Mouse (Mus musculus) stomach, embryonic 16.5 days (tissue): ENCODE results near the gene Kyat1. TPM values are rescaled to one million over a fixed set of nuclear protein-coding genes. Genes with fewer than 3 reads are reported as not detected.
"Not testable (repeated sequence)": the region's sequence is repeated elsewhere in the genome, so short reads cannot be mapped to it uniquely, and the experiment has no call there.

Experiments
- ATAC-seq: fragments of 200-750 bp; cut with Nextera tagmentation; 2 replicates; pipeline ENCODE4 v1.8.0; 2017; ENCODE audit warnings: moderate number of reproducible peaks, moderate TSS enrichment; ENCODE audit not compliant: insufficient read depth, low FRiP score
- H3K27ac ChIP-seq: fragments of 300-500 bp; sonication (generic); 2 replicates; pipeline ENCODE4 v1.5.1; 2014; ENCODE audit warnings: low read length
- H3K27me3 ChIP-seq: fragments of 300-500 bp; sonication (generic); 2 replicates; pipeline ENCODE4 v1.6.1; 2014; ENCODE audit warnings: low read length, control low read depth, mixed read lengths; ENCODE audit not compliant: control insufficient read depth, insufficient read depth
- H3K36me3 ChIP-seq: fragments of 300-500 bp; sonication (generic); 2 replicates; pipeline ENCODE4 v1.6.1; 2014; ENCODE audit warnings: low read length; ENCODE audit not compliant: control insufficient read depth, insufficient read depth
- H3K4me1 ChIP-seq: fragments of 300-500 bp; sonication (generic); 2 replicates; pipeline ENCODE4 v1.6.1; 2014; ENCODE audit warnings: low read length, control low read depth, mixed read lengths; ENCODE audit not compliant: control insufficient read depth, insufficient read depth
- H3K4me2 ChIP-seq: fragments of 300-500 bp; sonication (generic); 2 replicates; pipeline ENCODE4 v1.6.1; 2014; ENCODE audit warnings: low read depth, low read length, mixed read lengths
- H3K4me3 ChIP-seq: fragments of 300-500 bp; sonication (generic); replicated peaks from 2 replicates; pipeline ENCODE4 v1.5.1; 2014; ENCODE audit warnings: mild to moderate bottlenecking, low read length
- H3K9ac ChIP-seq: fragments of 300-500 bp; sonication (generic); 2 replicates; pipeline ENCODE4 v1.6.1; 2014; ENCODE audit warnings: low read length
- H3K9me3 ChIP-seq: fragments of 300-500 bp; sonication (generic); replicated peaks from 2 replicates; pipeline ENCODE4 v1.6.1; 2016; ENCODE audit warnings: low read length, control low read depth; ENCODE audit not compliant: control insufficient read depth
- whole genome bisulfite sequencing: fragments of 180-500 bp; shearing (Covaris S2); extraction: QIAGEN DNeasy Blood & Tissue Kit; methylation state at CpG from one replicate; pipeline ENCODE4 v1.1.7; 2014; 5-methylcytosine and 5-hydroxymethylcytosine counted together
- polyA plus RNA-seq: library from polyadenylated mRNA; unstranded; fragments of >200 nt; fragmentation: Nextera tagmentation; extraction: Ambion mirVana; gene quantifications from 2 replicates; pipeline ENCODE4 v1.2.1, GENCODE M21; 2015

Kyat1 gene
- polyA plus RNA-seq, 1 experiment from 2014 or later: 25.8 TPM

DNA sequence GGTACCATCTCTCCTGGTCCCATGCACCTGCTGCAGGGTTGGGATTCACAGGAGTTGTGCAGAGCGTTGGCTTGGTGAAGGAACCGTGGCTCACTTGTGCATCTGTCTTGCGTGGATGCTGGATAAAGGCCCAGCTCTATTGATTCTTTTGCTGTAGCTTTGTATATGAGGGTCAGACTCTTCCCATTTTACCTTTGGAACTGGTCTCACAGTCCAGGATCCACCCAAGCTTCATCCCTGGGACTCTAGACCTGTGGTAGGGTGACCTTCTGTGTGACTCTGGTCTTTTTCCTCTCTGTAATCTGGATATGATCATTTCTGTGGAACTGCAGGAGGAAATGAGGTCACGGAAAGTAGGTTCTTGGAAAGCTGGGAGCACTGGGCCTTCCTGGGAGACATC lies 61.2 kb downstream of the Kyat1 start:
- H3K36me3 ChIP-seq: 0 out of 2 replicates have a peak, but pooled peaks cover 7% of the 10 kb centered on the region
- H3K9me3 ChIP-seq: no peaks in the 10 kb centered on the region
- no peak for ATAC-seq

DNA sequence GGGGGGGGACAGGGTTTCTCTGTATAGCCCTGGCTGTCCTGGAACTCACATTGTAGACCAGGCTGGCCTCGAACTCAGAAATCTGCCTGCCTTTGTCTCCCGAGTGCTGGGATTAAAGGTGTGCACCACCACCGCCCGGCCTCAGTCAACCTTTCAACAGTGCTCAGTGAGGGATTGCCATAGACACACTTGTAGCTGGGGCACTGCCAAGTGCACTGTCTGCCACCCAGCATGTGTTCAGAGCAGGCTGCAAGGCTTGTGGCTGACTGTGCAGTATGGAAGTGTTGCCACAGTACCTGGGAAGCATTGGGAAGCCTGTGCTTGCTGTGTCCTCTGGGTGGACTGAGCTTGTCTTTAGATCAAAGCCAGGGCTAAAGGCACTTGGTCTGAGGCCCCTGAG lies 65.6 kb downstream of the Kyat1 start:
- H3K36me3 ChIP-seq, H3K4me1 ChIP-seq, H3K9ac ChIP-seq, H3K9me3 ChIP-seq, H3K27me3 ChIP-seq, H3K27ac ChIP-seq, ATAC-seq, H3K4me2 ChIP-seq, H3K4me3 ChIP-seq: not testable (repeated sequence)
- 96% methylated on average over 4 of the region's 4 CpGs for WGBS

More for the DNA sequence above, 61.2 kb downstream of the Kyat1 start:
- no peaks in the 10 kb centered on the region for H3K27me3 ChIP-seq
- H3K4me2 ChIP-seq: no peak overlapping the region
- no peak overlapping the region for H3K4me3 ChIP-seq
- H3K9ac ChIP-seq: no peak overlapping the region
- no peak overlapping the region for H3K27ac ChIP-seq
- 94% methylated on average over 4 of the region's 4 CpGs for WGBS
- no peaks in the 10 kb centered on the region for H3K4me1 ChIP-seq

DNA sequence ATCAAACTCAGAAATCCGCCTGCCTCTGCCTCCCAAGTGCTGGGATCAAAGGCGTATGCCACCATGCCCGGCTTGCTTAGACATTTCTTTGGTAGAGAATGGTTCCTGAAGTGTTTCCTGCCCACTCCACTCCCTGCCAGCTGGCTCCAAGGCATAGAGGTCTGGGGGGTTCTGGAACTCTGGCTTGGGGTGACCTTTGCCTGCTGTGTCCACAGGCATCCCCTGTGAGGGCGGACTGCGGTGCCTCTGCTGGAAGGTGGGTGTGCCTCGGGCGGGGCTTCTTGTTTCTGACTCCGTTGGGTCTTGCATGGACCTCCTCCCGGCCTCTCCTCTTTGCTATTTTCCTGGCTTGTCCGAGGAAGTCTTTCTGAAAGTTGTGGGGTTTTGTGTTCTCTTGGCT lies 69.2 kb downstream of the Kyat1 start:
- H3K4me3 ChIP-seq: no peak overlapping the region
- WGBS: 72% methylated on average over 10 of the region's 10 CpGs
- no peaks in the 10 kb centered on the region for H3K9me3 ChIP-seq
- no peak overlapping the region for H3K4me2 ChIP-seq
- no peak overlapping the region for H3K9ac ChIP-seq
- H3K4me1 ChIP-seq: peaks cover 21% of the 10 kb centered on the region
- H3K36me3 ChIP-seq: 0 out of 2 replicates have a peak, but pooled peaks cover 3% of the 10 kb centered on the region
- H3K27me3 ChIP-seq: no peaks in the 10 kb centered on the region
- no peak overlapping the region for H3K27ac ChIP-seq
- ATAC-seq: no peak

Other genes with a start within 250 kb of the Kyat1 start
- gene Sptan1, start 240.3 kb downstream of the Kyat1 start, polyA plus RNA-seq: 84.2 and 96.3 TPM in 2 replicates
- gene Wdr34, start 157.0 kb downstream of the Kyat1 start, polyA plus RNA-seq: 23.2 and 26.1 TPM in 2 replicates
- 324 and 336 TPM in 2 replicates for gene Set, start 148.5 kb downstream of the Kyat1 start, polyA plus RNA-seq
- gene Pkn3, start 128.2 kb downstream of the Kyat1 start, polyA plus RNA-seq: 8.9 and 9.6 TPM in 2 replicates
- 37.4 and 41.4 TPM in 2 replicates for gene Zdhhc12, start 112.2 kb downstream of the Kyat1 start, polyA plus RNA-seq
- 5.1 and 5.4 TPM in 2 replicates for gene Zer1, start 81.3 kb downstream of the Kyat1 start, polyA plus RNA-seq
- gene Tbc1d13, start 72.1 kb downstream of the Kyat1 start, polyA plus RNA-seq: 5.2 and 5.4 TPM in 2 replicates
- gene Endog, start 34.4 kb downstream of the Kyat1 start, polyA plus RNA-seq: 17.5 and 19.0 TPM in 2 replicates
- 62.7 and 65.6 TPM in 2 replicates for gene Spout1, start 27.4 kb downstream of the Kyat1 start, polyA plus RNA-seq
- 34.0 and 40.1 TPM in 2 replicates for gene Lrrc8a, start 31.9 kb upstream of the Kyat1 start, polyA plus RNA-seq
- 0.24 and 0.30 TPM in 2 replicates for gene Gm28035, start 34.7 kb upstream of the Kyat1 start, polyA plus RNA-seq
- 13.3 and 13.5 TPM in 2 replicates for gene Phyhd1, start 60.4 kb upstream of the Kyat1 start, polyA plus RNA-seq
- not detected in 2 replicates for gene Gm28038, start 75.2 kb upstream of the Kyat1 start, polyA plus RNA-seq
- gene Dolk, start 80.5 kb upstream of the Kyat1 start, polyA plus RNA-seq: 32.4 and 34.0 TPM in 2 replicates
- gene Nup188, start 80.5 kb upstream of the Kyat1 start, polyA plus RNA-seq: 26.0 and 30.5 TPM in 2 replicates
- 107 and 118 TPM in 2 replicates for gene Sh3glb2, start 153.5 kb upstream of the Kyat1 start, polyA plus RNA-seq
- gene Miga2, start 158.4 kb upstream of the Kyat1 start, polyA plus RNA-seq: 26.2 and 26.3 TPM in 2 replicates
- 39.0 and 45.8 TPM in 2 replicates for gene Dolpp1, start 186.4 kb upstream of the Kyat1 start, polyA plus RNA-seq
- 27.7 and 29.0 TPM in 2 replicates for gene Crat, start 210.0 kb upstream of the Kyat1 start, polyA plus RNA-seq
- 138 and 146 TPM in 2 replicates for gene Ptpa, start 210.2 kb upstream of the Kyat1 start, polyA plus RNA-seq